Mouse (Mus musculus) spleen, postnatal 10 days (tissue): Measurements from ENCODE around the gene Gm10097.

Experiments used
- DNase-seq, 2 experiments: peaks; one replicate each; pipeline ENCODE4 v3.0.0; 2021 to 2022; ENCODE audit warnings: low spot score in 2 of 2

The Gm10097 gene

GRCm38 (mm10) chr10:5085792-5086191 is 16.8 kb downstream of the Gm10097 start:
- DNase-seq, result no peak

DNA sequence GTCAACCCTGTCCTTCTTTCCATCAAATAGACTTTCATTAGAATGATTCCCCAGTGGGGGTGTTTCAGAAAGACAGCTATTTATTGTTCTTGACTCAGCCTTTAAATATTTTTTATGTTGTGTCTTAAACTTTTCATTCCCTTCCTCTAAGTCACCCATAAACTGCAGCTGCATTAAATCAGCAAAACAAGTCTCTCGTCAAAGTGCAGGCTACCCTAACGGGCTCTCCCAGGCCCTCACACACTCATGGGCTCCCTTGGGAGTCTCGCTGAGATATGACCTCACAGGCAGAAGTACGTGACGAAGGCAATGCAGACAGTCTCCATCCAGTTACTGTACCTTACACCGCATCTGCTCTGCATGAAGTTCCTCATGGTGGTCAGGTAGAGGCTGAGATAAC is 17.3 kb downstream of the Gm10097 start:
- DNase-seq, result no peak

GRCm38 (mm10) chr10:5087336-5087735 is 18.3 kb downstream of the Gm10097 start:
- no peak for DNase-seq

DNA sequence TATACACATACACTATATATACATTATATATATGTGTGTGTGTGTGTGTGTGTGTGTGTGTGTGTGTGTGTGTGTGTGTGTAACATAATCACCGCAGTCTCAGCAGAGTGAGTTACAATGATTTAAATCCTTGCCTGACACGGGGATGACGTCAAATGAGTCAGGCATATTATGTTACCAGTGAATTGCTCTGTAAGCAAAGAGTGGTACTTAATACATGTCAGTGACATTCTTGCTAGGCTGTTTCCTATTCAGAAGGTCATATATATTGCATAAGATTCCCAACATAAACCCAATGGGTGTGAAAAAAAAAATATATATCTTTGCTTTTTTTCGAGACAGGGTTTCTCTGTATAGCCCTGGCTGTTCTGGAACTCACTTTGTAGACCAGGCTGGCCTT is 20.1 kb downstream of the Gm10097 start:
- no peak for DNase-seq

- DNase-seq, result no peak
These were observed 28.2 kb downstream of the Gm10097 start for GRCm38 (mm10) chr10:5096996-5097753.

DNA sequence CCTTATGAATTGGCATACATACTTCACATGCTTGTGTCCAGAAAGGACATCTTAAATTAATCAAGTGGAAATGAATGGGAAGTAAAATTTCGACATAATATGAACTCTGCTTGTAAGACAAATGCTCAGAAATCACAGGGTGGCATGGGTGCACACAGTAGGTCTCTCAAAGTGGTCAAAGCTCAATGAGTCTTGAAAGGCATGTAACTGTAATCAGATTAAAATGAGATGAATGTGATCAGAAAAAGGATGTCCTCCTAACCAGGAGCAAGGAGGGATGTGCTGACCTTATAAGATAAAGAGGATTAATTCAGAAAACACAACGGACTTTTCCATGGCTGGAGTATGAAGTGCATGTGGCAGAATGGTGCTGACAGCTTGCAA is 28.8 kb downstream of the Gm10097 start:
- no peak for DNase-seq

DNA sequence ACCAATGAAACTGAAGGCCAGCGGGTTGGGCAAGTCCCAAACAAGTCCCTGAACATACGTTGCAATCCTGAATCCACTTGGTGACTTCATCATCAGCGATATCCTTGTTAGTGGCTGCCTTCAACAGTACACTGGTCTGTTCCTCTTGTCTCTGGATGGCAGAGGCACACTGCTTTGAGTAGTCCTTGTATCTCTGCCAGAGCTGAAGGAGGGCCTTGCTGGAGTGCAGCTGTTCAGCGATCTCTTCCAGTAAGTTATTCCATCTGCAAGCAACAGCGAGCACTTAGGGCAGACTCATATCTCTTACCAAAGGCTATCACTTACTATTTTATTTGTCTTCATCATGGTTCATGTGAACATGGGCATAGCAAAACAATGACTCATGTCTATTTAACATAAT is 41.8 kb downstream of the Gm10097 start:
- no peak for DNase-seq

- DNase-seq, result no peak
These were observed 47.2 kb downstream of the Gm10097 start for GRCm38 (mm10) chr10:5116155-5116554.

DNA sequence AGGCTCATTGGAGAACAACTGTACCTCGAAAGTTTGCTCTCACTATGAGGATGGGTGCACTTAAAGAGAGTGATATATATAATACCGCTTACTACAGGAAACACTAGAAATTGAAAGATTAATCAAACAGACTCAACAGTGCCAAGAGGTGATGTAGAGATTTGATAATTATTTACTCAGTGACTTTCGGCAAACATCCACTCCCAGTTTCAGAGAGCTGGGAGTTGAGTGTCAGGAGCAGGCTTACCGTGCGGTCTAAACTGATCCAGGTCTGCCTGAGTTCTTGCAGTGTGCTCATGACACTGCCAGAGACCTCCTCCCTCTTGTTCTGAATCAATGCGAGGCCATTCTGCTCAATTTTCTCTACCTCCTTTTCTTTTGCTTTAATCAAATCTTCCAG is 47.7 kb downstream of the Gm10097 start:
- DNase-seq, result no peak
